Mouse (Mus musculus): Measurements from ENCODE around the gene Scyl1.

- TF ChIP-seq POLR2A (IDR thresholded peaks at IDR 0.05; ENCODE audit: extremely low read depth, insufficient read depth, low read length): no peak
- no peak for TF ChIP-seq CTCF (IDR thresholded peaks at IDR 0.05; ENCODE audit: extremely low read depth, insufficient read depth, low read length)
These were observed 19.5 kb downstream of the Scyl1 start for GRCm38 (mm10) chr19:5751742-5752141.

All from cortical plate, adult 2 months (tissue).